8 mouse cellular contexts compared by ENCODE assay signal in genomic region chr16:34413868-34414333, GRCm38 (mm10).
DNase-seq lines count a peak whose midpoint lies in the region; ATAC-seq and TF ChIP-seq lines count a peak whose summit lies in the region.

No protein-coding gene starts in this region.

- no peak for TF ChIP-seq CTCF in layer of hippocampus, adult 2 months (conservative IDR thresholded peaks at IDR 0.05)

- H3K27me3 ChIP-seq in hindbrain, embryonic 10.5 days (ENCODE audit: insufficient read depth, poor library complexity, severe bottlenecking) = no peaks in the 10 kb centered on the region
- no peaks in the 10 kb centered on the region for H3K27me3 ChIP-seq in midbrain, embryonic 14.5 days (ENCODE audit: control insufficient read depth, insufficient read depth, low read length)

- DNase-seq in adrenal gland, adult (ENCODE audit: inconsistent age in 2 of 2, low spot score in 1 of 2) = peak; percentile 12 to 52
- no peak for DNase-seq in adrenal gland, postnatal 4 days (ENCODE audit: low spot score in 2 of 2)
- peak; percentile 33 for DNase-seq in cerebellum, adult 11-12 months
- DNase-seq in gastrocnemius, adult 18-20 months (ENCODE audit: low spot score) = peak; percentile 57
- peak; percentile 32 for DNase-seq in hindbrain, embryonic 10.5 days (ENCODE audit: low spot score)
- DNase-seq in layer of hippocampus, adult 2 months (ENCODE audit: low spot score in 2 of 2) = peak; percentile 50 to 55
- DNase-seq in midbrain, embryonic 14.5 days = peak; percentile 56
- DNase-seq in natural killer cell, adult 2 months (ENCODE audit: low spot score in 2 of 2) = no peak

- no peak overlapping the region for H3K4me3 ChIP-seq in hindbrain, embryonic 10.5 days
- H3K4me3 ChIP-seq in layer of hippocampus, adult 2 months = no peak overlapping the region
- no peak overlapping the region for H3K4me3 ChIP-seq in midbrain, embryonic 14.5 days (replicated peaks; ENCODE audit: low read depth, low read length)

- H3K36me3 ChIP-seq in hindbrain, embryonic 10.5 days = no peaks in the 10 kb centered on the region
- H3K36me3 ChIP-seq in midbrain, embryonic 14.5 days (ENCODE audit: control insufficient read depth, insufficient read depth, low read length) = no peaks in the 10 kb centered on the region

- H3K9ac ChIP-seq in midbrain, embryonic 14.5 days (replicated peaks; ENCODE audit: low read length) = no peak overlapping the region

- peaks cover 60% of the 10 kb centered on the region for H3K4me1 ChIP-seq in hindbrain, embryonic 10.5 days (replicated peaks)
- peaks cover 18% of the 10 kb centered on the region for H3K4me1 ChIP-seq in midbrain, embryonic 14.5 days (ENCODE audit: control insufficient read depth, insufficient read depth, low read length)

- no peak overlapping the region for H3K4me2 ChIP-seq in midbrain, embryonic 14.5 days (ENCODE audit: low read length)

- no peaks in the 10 kb centered on the region for H3K9me3 ChIP-seq in hindbrain, embryonic 10.5 days
- peaks cover 4% of the 10 kb centered on the region; the same call in 1 of the 2 replicates for H3K9me3 ChIP-seq in midbrain, embryonic 14.5 days (ENCODE audit: control insufficient read depth, low read length)

- H3K27ac ChIP-seq in hindbrain, embryonic 10.5 days = peak overlapping the region; percentile 50; the same call in 1 of the 2 replicates
- H3K27ac ChIP-seq in layer of hippocampus, adult 2 months = peak overlapping the region; percentile 86
- H3K27ac ChIP-seq in midbrain, embryonic 14.5 days (replicated peaks; ENCODE audit: low read depth, low read length) = peak overlapping the region; percentile 65

- 35% methylated on average over 10 of the region's 10 CpGs for WGBS in hindbrain, embryonic 10.5 days
- 40% methylated on average over 10 of the region's 10 CpGs for WGBS in midbrain, embryonic 14.5 days

- ATAC-seq in midbrain, embryonic 14.5 days (ENCODE audit: low FRiP score, low TSS enrichment) = no peak; the same call in 1 of the 2 replicates

Comparison
In these comparisons a context has a peak if more than half of its experiments do, and no peak if none do; other contexts are left out.
1. DNase-seq: peak in adrenal gland, adult (2 of 2), cerebellum, adult 11-12 months (single experiment), gastrocnemius, adult 18-20 months (single experiment), hindbrain, embryonic 10.5 days (single experiment), layer of hippocampus, adult 2 months (2 of 2) and midbrain, embryonic 14.5 days (single experiment); none in adrenal gland, postnatal 4 days (0 of 2) and natural killer cell, adult 2 months (0 of 2).
2. Peak in every context shown above with its lines, with median percentiles within 50 percentile points of each other: H3K27ac ChIP-seq.